Mouse (Mus musculus): ENCODE measurements around the gene Zfc3h1. TPM values are rescaled to one million over a fixed set of nuclear protein-coding genes. Genes with fewer than 3 reads are reported as not detected.
A peak's percentile ranks its signal among the peaks of the same experiment; 100 is the strongest.

Gene Zfc3h1
- total RNA-seq (2014; rRNA removed) (20.9 and 43.9 TPM in 2 replicates), polyA plus RNA-seq (2015; fragmentation: Nextera tagmentation; extraction: Ambion mirVana) (9.8 and 11.0 TPM in 2 replicates)

GRCm38 (mm10) chr10:115384221-115385017 is at the start of gene Zfc3h1, which contains the start of gene Thap2:
Gene Zfc3h1 (plus strand): TSS chr10:115384959.
Gene Thap2 (minus strand): TSS chr10:115384443.
- TF ChIP-seq CTCF (IDR thresholded peaks at IDR 0.05; ENCODE audit: low read depth) = peak; percentile 80
- ATAC-seq (peak; percentile 99), DNase-seq (ENCODE audit: low spot score) (peak; percentile 100)
- Histone ChIP-seq H3K4me2 (ENCODE audit: low read depth, low read length) (peak within 1 kb of the TSS; percentile 74), H3K4me3 (ENCODE audit: low read length) (peak within 1 kb of the TSS; percentile 95), H3K36me3 (ENCODE audit: insufficient read depth, low read length) (no peaks in the 10 kb centered on the region), H3K27ac (peak within 1 kb of the TSS; percentile 97), H3K9ac (replicated peaks; ENCODE audit: low read length) (peak within 1 kb of the TSS; percentile 95), H3K9me3 (ENCODE audit: low read length) (no peaks in the 10 kb centered on the region), H3K4me1 (ENCODE audit: insufficient read depth, low read length) (peaks cover 19% of the 10 kb centered on the region), H3K27me3 (ENCODE audit: insufficient read depth, low read length) (no peaks in the 10 kb centered on the region)
- under 1% methylated on average over 64 of the region's 65 CpGs for WGBS

- H3K36me3 ChIP-seq (ENCODE audit: insufficient read depth, low read length) = peaks cover 12% of the 10 kb centered on the region; the same call in 1 of the 2 replicates
- TF ChIP-seq CTCF (IDR thresholded peaks at IDR 0.05; ENCODE audit: low read depth) = no peak
- H3K27me3 ChIP-seq (ENCODE audit: insufficient read depth, low read length) = no peaks in the 10 kb centered on the region
- WGBS = 79% methylated on average over 4 of the region's 4 CpGs
- H3K4me1 ChIP-seq (ENCODE audit: insufficient read depth, low read length) = no peaks in the 10 kb centered on the region
- no peak for ATAC-seq
- no peak overlapping the region for H3K27ac ChIP-seq
- no peak overlapping the region for H3K9ac ChIP-seq (replicated peaks; ENCODE audit: low read length)
- no peak overlapping the region for H3K4me2 ChIP-seq (ENCODE audit: low read depth, low read length)
- no peaks in the 10 kb centered on the region for H3K9me3 ChIP-seq (ENCODE audit: low read length)
- H3K4me3 ChIP-seq (ENCODE audit: low read length) = no peak overlapping the region
- DNase-seq (ENCODE audit: low spot score) = no peak
Observed at GRCm38 (mm10) chr10:115336901-115337300, 47.9 kb upstream of the Zfc3h1 start.

GRCm38 (mm10) chr10:115339820-115340328 is 44.9 kb upstream of the Zfc3h1 start:
- WGBS = 91% methylated on average over 7 of the region's 7 CpGs
- Histone ChIP-seq H3K9me3 (ENCODE audit: low read length) (no peaks in the 10 kb centered on the region), H3K4me3 (ENCODE audit: low read length) (no peak overlapping the region), H3K27ac (no peak overlapping the region), H3K27me3 (ENCODE audit: insufficient read depth, low read length) (no peaks in the 10 kb centered on the region), H3K36me3 (ENCODE audit: insufficient read depth, low read length) (peaks cover 23% of the 10 kb centered on the region; the same call in 1 of the 2 replicates), H3K9ac (replicated peaks; ENCODE audit: low read length) (no peak overlapping the region), H3K4me2 (ENCODE audit: low read depth, low read length) (no peak overlapping the region), H3K4me1 (ENCODE audit: insufficient read depth, low read length) (no peaks in the 10 kb centered on the region)
- no peak for DNase-seq (ENCODE audit: low spot score)
- ATAC-seq = no peak
- TF ChIP-seq CTCF (IDR thresholded peaks at IDR 0.05; ENCODE audit: low read depth) = no peak

GRCm38 (mm10) chr10:115342771-115343425 is 41.9 kb upstream of the Zfc3h1 start:
- no peak overlapping the region for H3K4me2 ChIP-seq (ENCODE audit: low read depth, low read length)
- no peak overlapping the region for H3K27ac ChIP-seq
- H3K4me3 ChIP-seq (ENCODE audit: low read length) = no peak overlapping the region
- H3K9ac ChIP-seq (replicated peaks; ENCODE audit: low read length) = no peak overlapping the region
- no peaks in the 10 kb centered on the region for H3K9me3 ChIP-seq (ENCODE audit: low read length)
- no peak for TF ChIP-seq CTCF (IDR thresholded peaks at IDR 0.05; ENCODE audit: low read depth)
- 87% methylated on average over 4 of the region's 4 CpGs for WGBS
- H3K36me3 ChIP-seq (ENCODE audit: insufficient read depth, low read length) = peaks cover 23% of the 10 kb centered on the region; the same call in 1 of the 2 replicates
- H3K27me3 ChIP-seq (ENCODE audit: insufficient read depth, low read length) = no peaks in the 10 kb centered on the region
- H3K4me1 ChIP-seq (ENCODE audit: insufficient read depth, low read length) = no peaks in the 10 kb centered on the region
- DNase-seq (ENCODE audit: low spot score) = no peak
- no peak for ATAC-seq

GRCm38 (mm10) chr10:115346444-115346843 is 38.3 kb upstream of the Zfc3h1 start:
- no peak for TF ChIP-seq CTCF (IDR thresholded peaks at IDR 0.05; ENCODE audit: low read depth)
- Histone ChIP-seq H3K9me3 (ENCODE audit: low read length) (no peaks in the 10 kb centered on the region), H3K27me3 (ENCODE audit: insufficient read depth, low read length) (no peaks in the 10 kb centered on the region), H3K27ac (no peak overlapping the region), H3K4me1 (ENCODE audit: insufficient read depth, low read length) (no peaks in the 10 kb centered on the region), H3K9ac (replicated peaks; ENCODE audit: low read length) (no peak overlapping the region), H3K4me3 (ENCODE audit: low read length) (no peak overlapping the region), H3K4me2 (ENCODE audit: low read depth, low read length) (no peak overlapping the region), H3K36me3 (ENCODE audit: insufficient read depth, low read length) (peaks cover 16% of the 10 kb centered on the region; the same call in 1 of the 2 replicates)
- DNase-seq (ENCODE audit: low spot score) (no peak), ATAC-seq (no peak)

GRCm38 (mm10) chr10:115348131-115348530 is 36.6 kb upstream of the Zfc3h1 start:
- ATAC-seq = no peak
- Histone ChIP-seq H3K9ac (replicated peaks; ENCODE audit: low read length) (no peak overlapping the region), H3K4me1 (ENCODE audit: insufficient read depth, low read length) (no peaks in the 10 kb centered on the region), H3K4me2 (ENCODE audit: low read depth, low read length) (no peak overlapping the region), H3K36me3 (ENCODE audit: insufficient read depth, low read length) (peaks cover 2% of the 10 kb centered on the region; the same call in 1 of the 2 replicates), H3K4me3 (ENCODE audit: low read length) (no peak overlapping the region), H3K27me3 (ENCODE audit: insufficient read depth, low read length) (no peaks in the 10 kb centered on the region), H3K9me3 (ENCODE audit: low read length) (no peaks in the 10 kb centered on the region), H3K27ac (no peak overlapping the region)
- DNase-seq (ENCODE audit: low spot score) = no peak
- 82% methylated on average over 6 of the region's 6 CpGs for WGBS
- TF ChIP-seq CTCF (IDR thresholded peaks at IDR 0.05; ENCODE audit: low read depth) = no peak
